Comparison of ENCODE assay signal across 11 mouse cellular contexts in genomic region chr5:30247666-30248065, GRCm38 (mm10). TPM values are rescaled to one million over a fixed set of nuclear protein-coding genes. Genes with fewer than 3 reads are reported as not detected.
DNase-seq lines count a peak whose midpoint lies in the region; ATAC-seq and TF ChIP-seq lines count a peak whose summit lies in the region.
"Had no signal": no experiment of that assay in that cellular context is flagged by ENCODE, and none has a peak within 500 bp of the region (broad histone marks: within the 10 kb centered on the region; RNA-seq: fewer than 3 reads in every experiment).

No protein-coding gene starts in this region.

- ATAC-seq in midbrain, postnatal 0 days (ENCODE audit: low FRiP score) = no peak
- ATAC-seq in cerebellum, adult (ENCODE audit: insufficient number of reproducible peaks, low FRiP score, low TSS enrichment) = no peak

- no peaks in the 10 kb centered on the region; the same call in 1 of the 2 replicates for H3K36me3 ChIP-seq in midbrain, postnatal 0 days (ENCODE audit: insufficient read depth, low read length)
- peaks cover 25% of the 10 kb centered on the region for H3K36me3 ChIP-seq in midbrain, embryonic 10.5 days

- H3K4me3 ChIP-seq in midbrain, postnatal 0 days (ENCODE audit: low read depth, low read length) = no peak overlapping the region
- no peak overlapping the region for H3K4me3 ChIP-seq in midbrain, embryonic 10.5 days
- H3K4me3 ChIP-seq: erythroblast, embryonic 14.5 days; heart, embryonic 12.5 days had no signal

- no peak overlapping the region for H3K27ac ChIP-seq in midbrain, postnatal 0 days (ENCODE audit: low read depth, low read length)
- H3K27ac ChIP-seq in midbrain, embryonic 10.5 days (replicated peaks) = no peak overlapping the region

- intact Hi-C loops in heart, postnatal 36 days (cut with DNase I) = no loop called here

- TF ChIP-seq CTCF in midbrain, postnatal 0 days (IDR thresholded peaks at IDR 0.05) = peak; percentile 54

- WGBS in midbrain, postnatal 0 days = 100% methylated on average over 1 of the region's 1 CpGs
- 90% methylated on average over 1 of the region's 1 CpGs for WGBS in midbrain, embryonic 10.5 days

- H3K27me3 ChIP-seq in midbrain, postnatal 0 days (ENCODE audit: insufficient read depth, low read length) = no peaks in the 10 kb centered on the region
- no peaks in the 10 kb centered on the region for H3K27me3 ChIP-seq in midbrain, embryonic 10.5 days (ENCODE audit: low read depth, poor library complexity, severe bottlenecking)
- H3K27me3 ChIP-seq: heart, embryonic 12.5 days had no signal

- H3K9me3 ChIP-seq in midbrain, postnatal 0 days (ENCODE audit: low read length) = no peaks in the 10 kb centered on the region
- H3K9me3 ChIP-seq in midbrain, embryonic 10.5 days (replicated peaks) = no peaks in the 10 kb centered on the region
- H3K9me3 ChIP-seq: heart, embryonic 12.5 days had no signal

- H3K4me2 ChIP-seq in midbrain, postnatal 0 days (ENCODE audit: low read depth, low read length, poor library complexity, severe bottlenecking) = no peak overlapping the region
- H3K4me2 ChIP-seq: heart, embryonic 12.5 days had no signal

- DNase-seq in heart, postnatal 4 days = peak; percentile 13
- no peak for DNase-seq in heart, postnatal 36 days
- DNase-seq in midbrain, postnatal 0 days (ENCODE audit: low spot score) = no peak
- DNase-seq in midbrain, embryonic 10.5 days (ENCODE audit: low spot score) = no peak
- peak; percentile 50 for DNase-seq in induced T-regulatory cell, adult 2 months (ENCODE audit: low read depth)
- DNase-seq in thymus, postnatal 36 days = peak; percentile 40
- no peak for DNase-seq in gastrocnemius, adult 8-10 months (ENCODE audit: low spot score in 2 of 2)

- H3K9ac ChIP-seq in midbrain, postnatal 0 days (replicated peaks; ENCODE audit: low read length, poor library complexity, severe bottlenecking) = no peak overlapping the region
- H3K9ac ChIP-seq: heart, embryonic 12.5 days had no signal

- H3K4me1 ChIP-seq in midbrain, postnatal 0 days (ENCODE audit: insufficient read depth, low read length) = no peaks in the 10 kb centered on the region
- peaks cover 4% of the 10 kb centered on the region for H3K4me1 ChIP-seq in midbrain, embryonic 10.5 days

RNA-seq across cellular contexts. Expression of gene Selenoi, which starts 15.3 kb away (rescaled TPM):
- 10 to 100 TPM; 22.8 to 24.9 TPM for total RNA-seq in heart, postnatal 4 days (2021)
- 10 to 100 TPM; 15.0 to 17.4 TPM for total RNA-seq in heart, postnatal 36 days (2021)
- 99.1 and 113 TPM in 2 replicates for total RNA-seq in midbrain, postnatal 0 days (2014; rRNA removed)
- 24.3 and 26.8 TPM in 2 replicates for polyA plus RNA-seq in midbrain, postnatal 0 days (2015; fragmentation: Nextera tagmentation; extraction: Ambion mirVana)
- polyA plus RNA-seq in midbrain, embryonic 10.5 days (2016; fragmentation: Nextera tagmentation; extraction: Ambion mirVana) = 19.2 and 19.4 TPM in 2 replicates
- 10 to 100 TPM in 1 of 4 experiments, 1 to 10 TPM in 3; 7.4 to 10.8 (median 8.6) TPM for total RNA-seq in gastrocnemius, adult 8-10 months (2022)

RNA-seq across cellular contexts. Expression of gene Drc1, which starts 33.5 kb away (rescaled TPM):
- under 1 TPM in 1 of 2 experiments, not detected in 1; 0.11 TPM for total RNA-seq in heart, postnatal 4 days (2021)
- total RNA-seq in heart, postnatal 36 days (2021) = under 1 TPM in 1 of 2 experiments, not detected in 1; 0.11 TPM
- total RNA-seq in midbrain, postnatal 0 days (2014; rRNA removed) = 5.9 and 7.6 TPM in 2 replicates
- 10.2 and 11.2 TPM in 2 replicates for polyA plus RNA-seq in midbrain, postnatal 0 days (2015; fragmentation: Nextera tagmentation; extraction: Ambion mirVana)
- polyA plus RNA-seq in midbrain, embryonic 10.5 days (2016; fragmentation: Nextera tagmentation; extraction: Ambion mirVana) = 0.60 and 0.64 TPM in 2 replicates
- total RNA-seq in gastrocnemius, adult 8-10 months (2022) = not detected
- polyA plus RNA-seq: erythroblast, embryonic 14.5 days had no signal

RNA-seq across cellular contexts. Expression of gene Adgrf3, which starts 42.1 kb away (rescaled TPM):
- under 1 TPM; 0.21 to 0.45 TPM for total RNA-seq in heart, postnatal 4 days (2021)
- under 1 TPM in 1 of 2 experiments, not detected in 1; 0.08 TPM for total RNA-seq in heart, postnatal 36 days (2021)
- total RNA-seq in midbrain, postnatal 0 days (2014; rRNA removed) = 0.14 TPM in 1 of 2 replicates, not detected in the other
- not detected in 2 replicates for polyA plus RNA-seq in midbrain, postnatal 0 days (2015; fragmentation: Nextera tagmentation; extraction: Ambion mirVana)
- polyA plus RNA-seq in midbrain, embryonic 10.5 days (2016; fragmentation: Nextera tagmentation; extraction: Ambion mirVana) = 0.05 TPM in 1 of 2 replicates, not detected in the other
- not detected for total RNA-seq in gastrocnemius, adult 8-10 months (2022)
- polyA plus RNA-seq: erythroblast, embryonic 14.5 days; limb, embryonic 11.5 days had no signal

Comparison
In these comparisons a context has a peak if more than half of its experiments do, and no peak if none do; other contexts are left out.
1. DNase-seq: peak in heart, postnatal 4 days (single experiment), induced T-regulatory cell, adult 2 months (single experiment) and thymus, postnatal 36 days (2 of 2); none in heart, postnatal 36 days (0 of 2), midbrain, postnatal 0 days (single experiment), midbrain, embryonic 10.5 days (single experiment) and gastrocnemius, adult 8-10 months (0 of 2).